Mouse (Mus musculus): ENCODE results near the gene Runx2. TPM values are rescaled to one million over a fixed set of nuclear protein-coding genes. Genes with fewer than 3 reads are reported as not detected.

The Runx2 gene
- polyA plus RNA-seq, 1 experiment: 2.1 TPM

DNA sequence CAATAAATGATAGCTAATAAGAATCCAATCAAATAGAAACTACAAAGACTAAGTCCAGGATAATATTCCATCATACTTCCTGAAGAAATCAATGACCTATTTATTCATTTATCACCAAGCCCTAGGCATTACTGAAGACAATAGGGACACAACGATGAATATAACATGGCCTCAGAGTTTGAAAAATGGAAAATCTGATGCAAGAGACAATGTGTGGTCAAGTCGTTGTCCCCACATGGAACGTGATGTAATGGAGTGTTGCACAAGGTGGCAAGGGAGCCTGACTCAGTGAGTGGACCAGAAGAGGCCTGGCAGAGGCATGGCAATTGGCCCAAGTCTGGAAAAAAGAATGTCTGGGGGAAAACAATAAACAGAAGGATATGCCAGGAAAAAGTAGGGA is 161.5 kb downstream of the Runx2 start:
- no peaks in the 10 kb centered on the region for H3K9me3 ChIP-seq
- H3K4me1 ChIP-seq: peaks cover 60% of the 10 kb centered on the region
- H3K4me3 ChIP-seq (replicated peaks): no peak overlapping the region
- peaks cover 5% of the 10 kb centered on the region for H3K36me3 ChIP-seq (replicated peaks; ENCODE audit: low read length)
- TF ChIP-seq GATA1 (IDR thresholded peaks at IDR 0.05; ENCODE audit: borderline replicate concordance, low read length) (no peak), FLI1 (IDR thresholded peaks at IDR 0.05; ENCODE audit: low read length) (no peak)
- no peaks in the 10 kb centered on the region for H3K27me3 ChIP-seq (replicated peaks)

DNA sequence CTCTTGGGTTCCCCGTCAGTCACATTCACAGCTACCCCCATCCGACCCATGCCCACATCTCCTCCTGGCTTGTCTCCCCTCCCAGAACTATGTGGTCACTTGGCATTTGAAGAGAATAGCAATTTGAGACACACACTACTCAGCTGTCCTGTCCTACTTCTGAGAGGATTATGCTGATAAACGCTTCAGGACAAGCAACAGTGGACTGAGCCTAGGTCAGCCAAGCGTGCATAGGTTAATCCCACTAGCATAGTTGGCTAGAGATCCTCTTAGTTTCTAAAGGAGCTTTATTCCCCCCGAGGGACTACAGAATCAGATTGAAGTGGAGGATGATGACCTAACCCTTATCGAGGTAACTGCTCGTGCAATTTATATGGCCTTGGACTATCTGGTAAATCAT is 162.5 kb downstream of the Runx2 start:
- H3K4me3 ChIP-seq (replicated peaks): no peak overlapping the region
- peaks cover 60% of the 10 kb centered on the region for H3K4me1 ChIP-seq
- no peaks in the 10 kb centered on the region for H3K27me3 ChIP-seq (replicated peaks)
- peaks cover 5% of the 10 kb centered on the region for H3K36me3 ChIP-seq (replicated peaks; ENCODE audit: low read length)
- no peaks in the 10 kb centered on the region for H3K9me3 ChIP-seq
- TF ChIP-seq FLI1 (IDR thresholded peaks at IDR 0.05; ENCODE audit: low read length) (no peak), GATA1 (IDR thresholded peaks at IDR 0.05; ENCODE audit: borderline replicate concordance, low read length) (no peak)

DNA sequence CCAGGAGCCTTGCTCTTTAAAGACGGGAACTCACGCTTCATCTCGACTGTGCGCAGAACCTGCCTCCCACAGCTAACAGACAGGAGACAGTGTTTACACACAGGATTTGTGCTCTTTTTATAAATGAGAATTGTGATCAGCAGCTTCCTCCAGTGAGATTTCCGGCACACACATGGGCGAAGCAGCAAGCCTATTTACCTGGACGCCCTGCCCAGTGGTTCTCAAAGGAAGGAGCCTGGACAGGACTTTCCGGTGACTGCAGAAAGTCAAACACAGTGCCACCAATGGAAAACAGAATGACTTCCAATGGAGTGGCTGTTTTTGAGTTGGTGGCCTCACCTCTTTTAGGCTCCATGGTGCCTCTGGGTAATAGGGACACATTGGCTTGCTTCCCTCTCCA is 163.0 kb downstream of the Runx2 start:
- H3K36me3 ChIP-seq (replicated peaks; ENCODE audit: low read length): peaks cover 5% of the 10 kb centered on the region
- H3K9me3 ChIP-seq: no peaks in the 10 kb centered on the region
- peaks cover 58% of the 10 kb centered on the region for H3K4me1 ChIP-seq
- TF ChIP-seq FLI1 (IDR thresholded peaks at IDR 0.05; ENCODE audit: low read length): no peak
- TF ChIP-seq GATA1 (IDR thresholded peaks at IDR 0.05; ENCODE audit: borderline replicate concordance, low read length): no peak
- H3K27me3 ChIP-seq (replicated peaks): no peaks in the 10 kb centered on the region
- no peak overlapping the region for H3K4me3 ChIP-seq (replicated peaks)

DNA sequence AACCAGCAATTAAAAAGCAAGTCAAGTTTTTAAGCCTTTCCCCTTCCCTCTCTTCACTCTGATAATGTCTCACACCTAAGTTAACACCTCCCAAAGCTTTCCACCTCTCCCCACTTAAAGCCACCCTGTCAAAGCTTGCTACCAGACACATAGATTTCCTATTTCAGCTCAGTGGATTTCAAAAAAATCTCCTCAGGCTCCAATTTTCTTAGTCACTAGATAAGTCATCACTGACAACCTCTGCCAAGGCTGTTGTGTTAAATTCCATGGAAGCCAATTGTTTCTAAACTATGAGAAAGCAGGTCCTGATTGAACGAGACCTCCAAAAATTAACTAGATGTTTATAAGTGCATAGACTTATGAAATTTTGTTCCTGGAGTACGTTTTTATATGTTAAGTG is 164.2 kb downstream of the Runx2 start:
- Histone ChIP-seq H3K36me3 (replicated peaks; ENCODE audit: low read length) (peaks cover 5% of the 10 kb centered on the region), H3K27me3 (replicated peaks) (no peaks in the 10 kb centered on the region), H3K9me3 (peaks cover 2% of the 10 kb centered on the region; the same call in 1 of the 2 replicates), H3K4me3 (replicated peaks) (no peak overlapping the region), H3K4me1 (peaks cover 46% of the 10 kb centered on the region)
- no peak for TF ChIP-seq FLI1 (IDR thresholded peaks at IDR 0.05; ENCODE audit: low read length)
- no peak for TF ChIP-seq GATA1 (IDR thresholded peaks at IDR 0.05; ENCODE audit: borderline replicate concordance, low read length)

DNA sequence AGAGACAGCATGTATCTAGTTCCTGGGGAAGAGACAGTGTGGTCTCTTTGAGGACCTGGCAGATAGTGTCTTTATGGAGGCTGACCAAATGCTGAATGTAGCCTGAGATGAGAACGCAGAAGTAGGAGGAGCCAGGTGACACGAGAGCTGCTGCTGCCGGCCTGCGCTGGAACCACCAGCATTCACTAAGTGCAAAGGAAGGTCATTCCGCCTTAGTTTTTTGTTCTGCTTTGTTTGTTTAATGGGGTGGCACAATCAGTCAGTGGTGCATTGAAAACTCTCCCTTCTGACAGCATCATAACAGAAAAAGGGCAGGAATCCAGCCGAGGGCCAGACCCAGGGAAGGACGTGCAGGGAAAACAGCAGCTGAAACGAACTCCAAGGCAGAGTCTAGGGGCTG is 165.5 kb downstream of the Runx2 start:
- Histone ChIP-seq H3K9me3 (peaks cover 2% of the 10 kb centered on the region; the same call in 1 of the 2 replicates), H3K4me3 (replicated peaks) (no peak overlapping the region)
- no peak for TF ChIP-seq FLI1 (IDR thresholded peaks at IDR 0.05; ENCODE audit: low read length)
- no peak for TF ChIP-seq GATA1 (IDR thresholded peaks at IDR 0.05; ENCODE audit: borderline replicate concordance, low read length)

DNA sequence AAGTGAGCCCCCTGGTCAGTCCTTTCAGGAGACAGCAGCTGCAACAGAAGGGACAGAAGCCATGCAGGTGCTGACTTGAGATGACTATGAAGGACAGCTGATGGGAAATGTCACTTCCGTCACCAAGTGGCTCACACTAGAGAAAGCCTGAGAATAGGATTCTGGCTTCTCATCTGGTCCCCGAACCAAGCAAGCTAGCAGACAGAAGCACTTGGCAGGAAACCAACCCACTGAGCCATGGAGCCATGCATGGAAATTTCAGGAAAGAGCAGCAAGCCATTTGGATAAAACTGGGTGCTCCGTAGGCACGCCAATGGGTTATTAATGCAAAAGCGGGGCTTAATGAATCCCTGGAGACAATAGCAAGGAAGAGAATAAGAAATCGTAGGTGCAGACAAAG is 166.7 kb downstream of the Runx2 start:
- no peaks in the 10 kb centered on the region for H3K36me3 ChIP-seq (replicated peaks; ENCODE audit: low read length)
- H3K4me1 ChIP-seq: peaks cover 24% of the 10 kb centered on the region
- no peak overlapping the region for H3K4me3 ChIP-seq (replicated peaks)
- H3K9me3 ChIP-seq: peaks cover 2% of the 10 kb centered on the region; the same call in 1 of the 2 replicates
- no peaks in the 10 kb centered on the region for H3K27me3 ChIP-seq (replicated peaks)
- TF ChIP-seq GATA1 (IDR thresholded peaks at IDR 0.05; ENCODE audit: borderline replicate concordance, low read length) (no peak), FLI1 (IDR thresholded peaks at IDR 0.05; ENCODE audit: low read length) (no peak)

More for the DNA sequence above, 165.5 kb downstream of the Runx2 start:
- Histone ChIP-seq H3K27me3 (replicated peaks) (no peaks in the 10 kb centered on the region), H3K36me3 (replicated peaks; ENCODE audit: low read length) (peaks cover 5% of the 10 kb centered on the region), H3K4me1 (peaks cover 36% of the 10 kb centered on the region)

DNA sequence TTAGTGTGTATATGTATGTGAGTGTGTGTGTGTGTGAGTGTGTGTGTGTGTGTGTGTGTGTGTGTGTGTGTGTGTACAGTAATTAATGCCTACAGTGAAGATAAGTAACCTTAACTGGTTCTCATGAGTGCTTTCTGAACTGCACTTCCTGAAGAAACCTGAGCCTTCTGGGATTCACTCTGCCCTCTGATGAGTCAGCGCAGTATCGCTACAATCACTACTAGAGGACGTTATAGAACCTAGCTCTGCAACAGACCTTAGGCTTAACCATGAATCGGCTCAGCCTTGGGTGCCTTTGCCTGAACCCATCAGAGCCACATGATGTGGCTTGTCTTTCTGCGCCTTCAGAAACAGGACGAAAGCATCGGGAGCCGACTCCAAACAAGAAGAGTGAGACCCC is 169.5 kb downstream of the Runx2 start:
- Histone ChIP-seq H3K27me3 (replicated peaks) (no peaks in the 10 kb centered on the region), H3K4me1 (peaks cover 31% of the 10 kb centered on the region), H3K36me3 (replicated peaks; ENCODE audit: low read length) (no peaks in the 10 kb centered on the region), H3K9me3 (peaks cover 2% of the 10 kb centered on the region; the same call in 1 of the 2 replicates), H3K4me3 (replicated peaks) (no peak overlapping the region)
- TF ChIP-seq FLI1 (IDR thresholded peaks at IDR 0.05; ENCODE audit: low read length) (no peak), GATA1 (IDR thresholded peaks at IDR 0.05; ENCODE audit: borderline replicate concordance, low read length) (no peak)

DNA sequence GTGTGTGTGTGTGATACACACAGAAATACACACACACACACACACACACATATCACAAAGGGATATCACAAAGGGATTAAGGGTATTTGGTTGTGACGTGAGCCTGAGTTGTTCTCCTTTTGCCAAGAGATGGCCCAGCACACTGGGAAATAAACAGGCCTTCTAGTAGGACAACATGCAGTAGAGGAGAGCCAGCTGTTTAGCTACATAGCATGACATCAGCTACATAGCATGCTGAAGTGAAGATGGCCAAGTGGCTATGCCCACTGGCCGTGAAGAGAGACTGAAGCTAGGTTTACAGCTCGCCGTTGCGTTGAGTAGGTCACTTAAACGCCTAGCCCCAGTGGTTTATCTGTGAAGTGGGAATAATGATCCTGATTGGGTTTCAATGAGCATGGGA is 171.3 kb downstream of the Runx2 start:
- peaks cover 30% of the 10 kb centered on the region; the same call in 1 of the 2 replicates for H3K4me1 ChIP-seq
- no peaks in the 10 kb centered on the region for H3K27me3 ChIP-seq (replicated peaks)
- no peak for TF ChIP-seq GATA1 (IDR thresholded peaks at IDR 0.05; ENCODE audit: borderline replicate concordance, low read length)

DNA sequence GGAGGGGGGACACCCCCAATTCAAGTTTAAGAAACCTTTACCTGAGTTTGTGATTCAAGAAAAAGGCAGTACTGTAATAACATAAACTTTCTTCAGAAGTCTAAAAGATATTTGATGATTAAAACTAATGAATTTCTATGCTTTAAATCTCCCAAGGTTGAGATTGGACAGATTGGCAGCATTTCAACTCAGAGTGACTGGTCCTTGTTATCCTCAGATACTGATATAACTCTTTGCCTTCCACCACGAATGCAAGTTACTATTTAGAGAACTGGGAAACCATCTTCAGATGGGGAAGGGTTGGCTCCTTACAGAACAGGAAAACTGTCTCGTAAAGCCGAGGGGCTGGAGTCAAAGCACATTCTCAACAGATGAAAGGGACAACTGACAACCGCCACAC is 172.5 kb downstream of the Runx2 start:
- Histone ChIP-seq H3K4me3 (replicated peaks) (no peak overlapping the region), H3K27me3 (replicated peaks) (no peaks in the 10 kb centered on the region), H3K9me3 (peaks cover 2% of the 10 kb centered on the region; the same call in 1 of the 2 replicates), H3K4me1 (peaks cover 30% of the 10 kb centered on the region), H3K36me3 (replicated peaks; ENCODE audit: low read length) (peaks cover 4% of the 10 kb centered on the region)
- TF ChIP-seq FLI1 (IDR thresholded peaks at IDR 0.05; ENCODE audit: low read length): no peak
- TF ChIP-seq GATA1 (IDR thresholded peaks at IDR 0.05; ENCODE audit: borderline replicate concordance, low read length): no peak

More for the DNA sequence above, 171.3 kb downstream of the Runx2 start:
- H3K9me3 ChIP-seq: peaks cover 2% of the 10 kb centered on the region; the same call in 1 of the 2 replicates
- H3K4me3 ChIP-seq (replicated peaks): no peak overlapping the region
- H3K36me3 ChIP-seq (replicated peaks; ENCODE audit: low read length): peaks cover 4% of the 10 kb centered on the region

DNA sequence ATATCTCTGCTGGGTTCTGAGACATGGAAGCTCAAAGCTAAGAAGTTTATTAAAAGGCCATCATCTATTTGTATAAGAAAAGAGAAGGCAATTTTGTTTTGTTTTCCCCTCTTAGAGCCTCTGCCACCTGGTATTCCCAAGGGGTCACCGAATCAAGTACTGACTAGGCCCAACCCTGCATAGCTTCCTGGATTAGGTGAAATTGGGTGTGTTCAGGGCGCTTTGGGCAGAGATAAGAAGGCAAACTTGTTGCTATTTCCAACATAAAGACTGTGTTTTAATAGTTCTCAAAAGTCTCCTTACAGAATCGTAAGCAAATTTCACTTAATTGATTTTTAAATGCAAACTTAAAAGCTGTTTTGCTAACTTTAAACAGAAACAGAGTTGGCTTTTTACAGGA is 173.7 kb downstream of the Runx2 start:
- TF ChIP-seq GATA1 (IDR thresholded peaks at IDR 0.05; ENCODE audit: borderline replicate concordance, low read length): no peak
- TF ChIP-seq FLI1 (IDR thresholded peaks at IDR 0.05; ENCODE audit: low read length): no peak
- Histone ChIP-seq H3K4me1 (peaks cover 36% of the 10 kb centered on the region), H3K36me3 (replicated peaks; ENCODE audit: low read length) (peaks cover 4% of the 10 kb centered on the region), H3K27me3 (replicated peaks) (no peaks in the 10 kb centered on the region), H3K4me3 (replicated peaks) (no peak overlapping the region), H3K9me3 (peaks cover 2% of the 10 kb centered on the region; the same call in 1 of the 2 replicates)

DNA sequence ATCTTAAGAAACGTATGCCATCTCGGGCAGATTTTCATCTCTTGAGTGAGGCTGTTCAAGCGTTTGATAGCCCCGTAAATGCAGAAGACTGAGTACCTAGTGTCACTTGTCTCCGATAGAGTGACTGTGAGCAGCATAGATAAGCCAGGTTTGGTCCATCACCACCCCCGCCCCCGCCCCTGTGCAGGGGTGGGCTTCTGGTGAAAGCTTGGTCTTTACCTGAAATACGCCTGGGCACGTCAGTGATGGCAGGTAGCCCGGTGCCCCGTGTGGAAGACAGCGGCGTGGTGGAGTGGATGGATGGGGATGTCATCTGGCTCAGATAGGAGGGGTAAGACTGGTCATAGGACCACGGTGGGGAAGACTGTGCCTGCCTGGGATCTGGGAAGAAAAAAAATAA is 175.2 kb downstream of the Runx2 start:
- no peak for TF ChIP-seq GATA1 (IDR thresholded peaks at IDR 0.05; ENCODE audit: borderline replicate concordance, low read length)
- TF ChIP-seq FLI1 (IDR thresholded peaks at IDR 0.05; ENCODE audit: low read length): no peak
- peaks cover 43% of the 10 kb centered on the region for H3K4me1 ChIP-seq
- peaks cover 4% of the 10 kb centered on the region for H3K36me3 ChIP-seq (replicated peaks; ENCODE audit: low read length)
- H3K9me3 ChIP-seq: no peaks in the 10 kb centered on the region
- no peak overlapping the region for H3K4me3 ChIP-seq (replicated peaks)
- H3K27me3 ChIP-seq (replicated peaks): no peaks in the 10 kb centered on the region
